Mouse (Mus musculus) liver, adult 2 months (tissue): ENCODE measurements around the gene Kdm6b.

Experiments used
- CTCF ChIP-seq: fragments of 200-500 bp; IDR thresholded peaks from 2 replicates; pipeline ENCODE4 v1.5.1; 2011; ENCODE audit warnings: low read depth, low read length, control low read depth
- POLR2A ChIP-seq: fragments of 200-500 bp; IDR thresholded peaks from 2 replicates; pipeline ENCODE4 v1.6.1; 2011; ENCODE audit warnings: low read length, control low read depth; ENCODE audit not compliant: insufficient read depth; ENCODE audit errors: extremely low read depth

GRCm38 (mm10) chr11:69404595-69405396 is 8.7 kb downstream of the Kdm6b start:
- TF ChIP-seq CTCF (no peak), POLR2A (no peak)
